Mouse (Mus musculus) layer of hippocampus, postnatal 14 days (tissue): ENCODE data around the gene Cnot3. TPM values are rescaled to one million over a fixed set of nuclear protein-coding genes. Genes with fewer than 3 reads are reported as not detected.

Source experiments
- DNase-seq, 2 experiments: peaks; one replicate each; pipeline ENCODE4 v3.0.0; 2021 to 2022; ENCODE audit warnings: low spot score in 2 of 2, mixed read lengths in 1 of 2
- total RNA-seq, 2 experiments: library from RNA; stranded (reverse); gene quantifications; 2 replicates each; pipeline ENCODE4 v1.2.3; 2021

Cnot3 gene
- total RNA-seq, 2 experiments from 2014 or later: 53.6 to 61.3 TPM

- DNase-seq: no peak
Observed at GRCm38 (mm10) chr7:3645488-3646025, 489 bp downstream of the Cnot3 start.

GRCm38 (mm10) chr7:3646188-3646587, 1.1 kb downstream of the Cnot3 start:
- no peak for DNase-seq

- no peak for DNase-seq
Observed at GRCm38 (mm10) chr7:3646641-3647040, 1.6 kb downstream of the Cnot3 start.

GRCm38 (mm10) chr7:3656966-3657365, 11.9 kb downstream of the Cnot3 start:
- DNase-seq: no peak

- DNase-seq: no peak
Observed at GRCm38 (mm10) chr7:3658578-3658977, 13.5 kb downstream of the Cnot3 start.

- DNase-seq: no peak
Observed at GRCm38 (mm10) chr7:3664524-3665214, 19.6 kb downstream of the Cnot3 start.

- DNase-seq: peak; percentile 96 to 99
Observed at GRCm38 (mm10) chr7:3665215-3666114, 20.4 kb downstream of the Cnot3 start, which contains the start of gene Leng1. Leng1 (minus strand) TSS chr7:3665840.

GRCm38 (mm10) chr7:3666921-3667391, 21.9 kb downstream of the Cnot3 start:
- no peak for DNase-seq

- DNase-seq: peak; percentile 76 to 84
Observed at GRCm38 (mm10) chr7:3674507-3675227, 29.6 kb downstream of the Cnot3 start.

GRCm38 (mm10) chr7:3675228-3675548, 30.1 kb downstream of the Cnot3 start:
- DNase-seq: no peak

GRCm38 (mm10) chr7:3676371-3676770, 31.3 kb downstream of the Cnot3 start:
- no peak for DNase-seq

GRCm38 (mm10) chr7:3677342-3677741, 32.3 kb downstream of the Cnot3 start, which contains the start of gene Tmc4:
Tmc4 (minus strand) TSS chr7:3677553.
- no peak for DNase-seq

- DNase-seq: no peak
Observed at GRCm38 (mm10) chr7:3683908-3684550, 39.0 kb downstream of the Cnot3 start.

- DNase-seq: no peak
Observed at GRCm38 (mm10) chr7:3684698-3685097, 39.6 kb downstream of the Cnot3 start.

- no peak for DNase-seq
Observed at GRCm38 (mm10) chr7:3685400-3686187, 40.5 kb downstream of the Cnot3 start.

- no peak for DNase-seq
Observed at GRCm38 (mm10) chr7:3691919-3692318, 46.9 kb downstream of the Cnot3 start.

GRCm38 (mm10) chr7:3692382-3692986, 47.4 kb downstream of the Cnot3 start, which contains the start of gene Tsen34:
Tsen34 (plus strand) TSS chr7:3692863.
- DNase-seq: peak in 1 of 2 experiments; percentile 36

- DNase-seq: peak; percentile 97 to 99
Observed at GRCm38 (mm10) chr7:3692987-3693808, 48.1 kb downstream of the Cnot3 start, which contains the start of gene Mboat7. Mboat7 (minus strand) TSS chr7:3693523.

- no peak for DNase-seq
Observed at GRCm38 (mm10) chr7:3693809-3694075, 48.7 kb downstream of the Cnot3 start.
